Mouse (Mus musculus) heart, embryonic 14.5 days (tissue): ENCODE measurements around the gene Pcbp1. TPM values are rescaled to one million over a fixed set of nuclear protein-coding genes. Genes with fewer than 3 reads are reported as not detected.
A peak's percentile ranks its signal among the peaks of the same experiment; 100 is the strongest.

ENCODE experiments used
- ATAC-seq: fragments of 200-750 bp; cut with Nextera tagmentation; 2 replicates; pipeline ENCODE4 v1.8.0; 2017; ENCODE audit warnings: low read depth, moderate TSS enrichment; ENCODE audit not compliant: insufficient number of reproducible peaks, insufficient read depth, low FRiP score
- H3K27ac ChIP-seq, 2 experiments: fragments of 200-500 bp in 1 of 2; fragments of 300-500 bp in 1 of 2; sonication (generic) in 1 of 2; replicated peaks in 1 of 2; 2 replicates each; pipeline ENCODE4 v1.5.1; 2012 to 2014; ENCODE audit warnings: low read depth in 2 of 2, low read length in 2 of 2, control low read depth in 1 of 2, mild to moderate bottlenecking in 1 of 2, mixed read lengths in 1 of 2; ENCODE audit not compliant: control insufficient read depth in 1 of 2, insufficient read depth in 1 of 2
- H3K27me3 ChIP-seq: fragments of 300-500 bp; sonication (generic); 2 replicates; pipeline ENCODE4 v1.6.1; 2014; ENCODE audit warnings: mild to moderate bottlenecking, low read length, control low read depth; ENCODE audit not compliant: control insufficient read depth, insufficient read depth
- H3K36me3 ChIP-seq: fragments of 300-500 bp; sonication (generic); 2 replicates; pipeline ENCODE4 v1.6.1; 2014; ENCODE audit warnings: mild to moderate bottlenecking, control low read depth, low read length, mixed read lengths; ENCODE audit not compliant: control insufficient read depth, insufficient read depth
- H3K4me1 ChIP-seq, 2 experiments: fragments of 200-500 bp in 1 of 2; fragments of 300-500 bp in 1 of 2; sonication (generic) in 1 of 2; 2 replicates each; pipeline ENCODE4 v1.6.1; 2012 to 2014; ENCODE audit warnings: low read length in 2 of 2, control low read depth in 1 of 2, mixed read lengths in 1 of 2; ENCODE audit not compliant: control insufficient read depth in 2 of 2, insufficient read depth in 2 of 2
- H3K4me2 ChIP-seq: fragments of 300-500 bp; sonication (generic); 2 replicates; pipeline ENCODE4 v1.6.1; 2014; ENCODE audit warnings: mild to moderate bottlenecking, low read length
- H3K4me3 ChIP-seq, 2 experiments: fragments of 200-500 bp in 1 of 2; fragments of 300-500 bp in 1 of 2; sonication (generic) in 1 of 2; 2 replicates each; pipeline ENCODE4 v1.5.1; 2012 to 2014; ENCODE audit warnings: low read length in 2 of 2, mild to moderate bottlenecking in 2 of 2, control low read depth in 1 of 2, low read depth in 1 of 2, moderate library complexity in 1 of 2; ENCODE audit not compliant: control insufficient read depth in 1 of 2, insufficient read depth in 1 of 2
- H3K9ac ChIP-seq: fragments of 300-500 bp; sonication (generic); 2 replicates; pipeline ENCODE4 v1.6.1; 2014; ENCODE audit warnings: mild to moderate bottlenecking, low read length
- H3K9me3 ChIP-seq: fragments of 300-500 bp; sonication (generic); 2 replicates; pipeline ENCODE4 v1.6.1; 2016; ENCODE audit warnings: low read length, control low read depth; ENCODE audit not compliant: control insufficient read depth
- WGBS: fragments of 180-500 bp; shearing (Covaris S2); extraction: QIAGEN DNeasy Blood & Tissue Kit; methylation state at CpG from one replicate; pipeline ENCODE4 v1.1.7; 2014; 5-methylcytosine and 5-hydroxymethylcytosine counted together
- polyA plus RNA-seq: library from polyadenylated mRNA; unstranded; fragments of >200 nt; fragmentation: Nextera tagmentation; extraction: Ambion mirVana; gene quantifications from 2 replicates; pipeline ENCODE4 v1.2.1, GENCODE M21; 2014

Pcbp1 gene
- polyA plus RNA-seq, 1 experiment from 2014 or later, result 312 TPM

DNA sequence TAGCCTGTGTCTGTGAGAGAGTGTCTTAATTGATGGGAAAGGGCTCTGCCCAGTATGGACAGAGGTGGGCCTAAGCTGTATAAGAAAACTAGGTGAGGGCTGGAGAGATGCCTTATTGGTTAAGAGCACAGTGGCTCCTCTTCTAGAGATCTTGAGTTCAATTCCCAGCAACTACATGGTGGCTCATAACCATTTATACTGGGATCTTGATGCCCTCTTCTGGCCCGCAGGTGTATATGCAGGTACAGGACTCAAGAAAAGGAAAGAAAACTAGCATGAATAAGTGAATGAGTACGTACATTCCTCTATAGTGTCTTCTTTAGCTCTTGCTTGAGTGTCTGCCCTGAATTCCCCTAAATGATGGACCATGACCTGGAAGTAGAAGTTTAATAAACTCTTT is 15.5 kb upstream of the Pcbp1 start:
- Histone ChIP-seq H3K4me2 (no peak overlapping the region), H3K9ac (no peak overlapping the region), H3K36me3 (peaks cover 50% of the 10 kb centered on the region), H3K9me3 (peaks cover 4% of the 10 kb centered on the region; the same call in 1 of the 2 replicates), H3K4me3 (no peak overlapping the region), H3K4me1 (no peaks in the 10 kb centered on the region), H3K27me3 (no peaks in the 10 kb centered on the region), H3K27ac (no peak overlapping the region)
- ATAC-seq, result no peak
- 83% methylated on average over 2 of the region's 2 CpGs for WGBS

DNA sequence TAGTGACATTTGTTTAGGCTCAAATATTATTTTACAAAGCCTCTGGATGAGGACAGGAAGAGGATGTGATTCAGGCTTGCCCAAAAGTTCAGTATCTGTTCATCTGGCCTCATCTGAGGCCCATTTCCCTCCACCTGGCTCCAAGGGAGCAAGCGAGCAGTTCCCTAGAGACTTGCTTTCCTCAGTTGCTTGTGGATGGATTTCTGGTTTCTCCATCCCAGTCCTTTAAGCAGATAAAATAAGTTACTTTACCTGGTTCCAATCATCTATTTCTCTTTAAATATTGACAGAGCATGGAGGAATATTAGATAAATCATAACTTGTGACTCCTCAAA is 2.3 kb upstream of the Pcbp1 start:
- Histone ChIP-seq H3K9me3 (no peaks in the 10 kb centered on the region), H3K27me3 (no peaks in the 10 kb centered on the region), H3K4me1 (peaks cover 3 to 12% of the 10 kb centered on the region in 2 experiments; a peak in 3 of 4 replicates), H3K36me3 (peaks cover 43% of the 10 kb centered on the region), H3K4me2 (no peak overlapping the region), H3K9ac (no peak overlapping the region), H3K4me3 (no peak overlapping the region), H3K27ac (no peak overlapping the region)
- WGBS, result 70% methylated on average over 1 of the region's 1 CpGs
- ATAC-seq, result no peak

DNA sequence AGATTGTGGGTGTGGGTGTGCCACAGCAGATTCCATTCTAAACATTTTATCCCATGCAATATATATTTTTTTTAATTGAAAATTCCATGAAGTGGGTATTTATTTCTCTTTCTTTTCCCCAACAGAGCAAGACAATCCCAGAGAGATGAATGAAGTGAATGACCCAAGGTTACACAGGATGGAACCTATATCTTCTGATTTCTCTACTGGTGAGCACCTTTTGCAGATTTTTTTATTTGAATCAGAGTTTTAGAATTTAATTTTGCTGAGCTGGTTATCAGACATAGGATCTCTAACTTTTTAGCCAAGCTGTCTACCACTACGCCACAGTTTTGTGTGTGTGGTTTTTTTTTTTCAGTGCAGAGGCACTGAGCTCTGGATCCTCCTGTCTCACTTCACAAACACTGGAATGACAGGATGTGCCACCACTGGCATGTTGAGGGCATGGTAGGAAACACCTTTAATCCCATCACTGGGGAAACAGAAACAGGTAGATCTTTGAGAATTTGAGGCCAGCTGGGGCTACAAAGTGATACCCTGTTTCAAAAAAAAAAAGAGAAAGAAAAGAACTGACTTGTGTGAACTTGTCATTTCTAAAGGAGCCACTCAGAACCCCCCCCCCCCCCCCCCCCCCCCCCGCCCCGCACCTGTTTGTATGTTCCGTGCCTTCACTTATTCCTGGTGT is 1.8 kb upstream of the Pcbp1 start:
- peaks cover 45% of the 10 kb centered on the region for H3K36me3 ChIP-seq
- 47% methylated on average over 2 of the region's 4 CpGs for WGBS
- H3K4me2 ChIP-seq, result peak overlapping the region; percentile 93
- peak overlapping the region; percentile 99; the same call in 1 of the 2 replicates for H3K9ac ChIP-seq
- H3K27ac ChIP-seq, result peak overlapping the region; percentile 99 to 100
- H3K4me1 ChIP-seq, result peaks cover 3 to 17% of the 10 kb centered on the region in 2 experiments; a peak in 3 of 4 replicates
- ATAC-seq, result no peak
- no peaks in the 10 kb centered on the region for H3K9me3 ChIP-seq
- H3K27me3 ChIP-seq, result no peaks in the 10 kb centered on the region
- H3K4me3 ChIP-seq, result peak overlapping the region in 1 of 2 experiments; percentile 95; a peak in 2 of 4 replicates

DNA sequence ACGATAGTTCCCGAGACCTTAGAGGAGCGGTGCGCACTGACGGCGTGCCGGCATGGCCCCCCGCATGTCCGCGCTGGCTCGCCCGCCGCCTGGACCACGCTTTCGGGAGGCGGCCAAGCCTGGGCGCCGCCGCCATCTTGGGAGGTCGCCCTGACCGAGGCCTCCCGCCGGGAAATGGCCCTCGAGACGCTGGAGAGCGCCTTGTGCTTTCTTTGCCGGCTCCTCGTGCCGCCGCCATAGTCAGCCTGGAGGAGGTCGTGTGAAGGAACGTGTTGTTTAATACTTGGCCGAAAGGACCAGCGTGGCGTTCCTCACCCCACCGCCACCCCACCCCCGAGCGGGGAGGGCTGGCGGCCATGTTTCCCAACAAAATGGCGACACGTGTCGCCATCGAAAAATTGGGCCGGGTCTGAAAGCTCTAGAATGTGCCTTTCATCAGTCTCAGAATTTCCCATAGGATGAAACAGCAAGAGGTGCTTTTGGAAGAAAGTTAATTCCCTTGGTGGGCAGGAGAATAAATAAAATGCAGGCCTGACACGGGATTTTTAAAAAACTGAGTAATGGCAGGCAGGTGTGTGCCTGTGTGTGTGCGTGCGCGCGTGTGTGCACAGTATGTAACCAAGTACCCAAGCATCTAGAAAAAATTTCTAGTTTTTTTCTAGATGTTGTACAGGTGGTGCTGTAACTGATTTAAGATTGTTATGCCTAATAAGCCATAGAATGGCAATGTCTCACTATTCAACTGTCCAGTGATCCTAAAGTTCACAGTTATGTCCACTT is 1.0 kb upstream of the Pcbp1 start:
- Histone ChIP-seq H3K27ac (peak overlapping the region; percentile 99 to 100), H3K36me3 (peaks cover 45% of the 10 kb centered on the region), H3K4me3 (peak overlapping the region; percentile 72 to 95), H3K9ac (peak overlapping the region; percentile 99), H3K4me2 (peak overlapping the region; percentile 93), H3K27me3 (no peaks in the 10 kb centered on the region), H3K9me3 (no peaks in the 10 kb centered on the region), H3K4me1 (peaks cover 5 to 25% of the 10 kb centered on the region in 2 experiments; a peak in 3 of 4 replicates)
- WGBS, result 5% methylated on average over 49 of the region's 49 CpGs
- ATAC-seq, result peak; percentile 66

DNA sequence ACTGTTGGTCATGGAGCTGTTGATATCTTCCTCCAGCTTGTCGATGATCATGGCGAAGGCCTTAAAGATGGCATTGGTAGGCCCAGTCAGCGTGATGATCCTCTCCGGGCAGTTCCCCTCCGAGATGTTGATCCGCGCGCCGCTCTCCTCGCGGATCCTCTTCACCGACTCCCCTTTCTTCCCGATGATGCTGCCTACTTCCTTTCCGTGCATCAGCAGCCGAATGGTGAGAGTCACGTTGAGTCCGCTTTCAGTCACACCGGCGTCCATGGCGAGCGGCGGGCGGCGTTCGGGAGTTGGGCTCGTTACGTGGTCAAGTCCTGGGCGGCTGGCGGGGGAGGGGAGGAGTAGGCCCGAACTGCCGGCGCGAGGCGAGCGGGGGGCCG is 482 bp downstream of the Pcbp1 start:
- peak overlapping the region; percentile 99 for H3K9ac ChIP-seq
- peak; percentile 40 for ATAC-seq
- H3K36me3 ChIP-seq, result peaks cover 45% of the 10 kb centered on the region
- no peaks in the 10 kb centered on the region for H3K27me3 ChIP-seq
- H3K27ac ChIP-seq, result peak overlapping the region; percentile 97 to 99
- no peaks in the 10 kb centered on the region for H3K9me3 ChIP-seq
- H3K4me3 ChIP-seq, result peak overlapping the region; percentile 72 to 95
- peaks cover 5 to 25% of the 10 kb centered on the region in 2 experiments; a peak in 3 of 4 replicates for H3K4me1 ChIP-seq
- peak overlapping the region; percentile 93 for H3K4me2 ChIP-seq
- WGBS, result 0% methylated on average over 35 of the region's 36 CpGs

DNA sequence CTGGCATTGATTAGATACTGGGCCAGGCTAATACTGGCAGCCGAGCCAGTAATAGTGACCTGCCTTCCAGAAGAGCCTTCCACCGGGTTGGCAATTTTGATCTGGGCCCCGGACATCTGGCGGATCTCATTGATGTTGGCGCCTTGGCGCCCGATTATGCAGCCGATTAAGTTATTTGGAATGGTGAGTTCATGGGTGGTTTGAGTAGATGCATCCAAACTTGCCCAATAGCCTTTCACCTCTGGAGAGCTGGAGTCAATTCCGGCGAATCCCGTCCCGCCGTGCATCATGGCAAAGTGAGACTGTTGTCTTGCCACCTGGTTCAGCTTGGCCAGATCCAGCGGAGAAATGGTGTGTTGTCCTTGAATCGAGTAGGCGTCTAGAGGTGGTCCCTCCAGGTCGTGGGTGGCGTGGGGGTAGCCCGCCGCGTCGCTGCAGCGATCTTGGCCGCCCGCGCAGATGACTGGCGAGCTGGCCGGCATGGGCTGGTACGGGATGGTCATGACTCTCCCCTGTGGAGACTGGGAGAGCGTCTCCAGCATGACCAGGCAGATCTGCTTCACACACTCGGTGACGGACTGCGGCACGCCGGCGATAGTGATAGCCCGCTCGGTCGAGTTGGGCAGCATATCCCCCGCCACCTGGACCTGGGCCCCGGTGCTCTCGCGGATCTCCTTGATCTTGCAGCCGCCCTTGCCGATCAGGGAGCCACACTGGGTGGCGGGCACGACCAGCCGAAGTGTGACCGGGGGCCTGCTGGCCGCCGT is 1.1 kb downstream of the Pcbp1 start:
- H3K9ac ChIP-seq, result peak overlapping the region; percentile 99
- peaks cover 5 to 25% of the 10 kb centered on the region in 2 experiments; a peak in 3 of 4 replicates for H3K4me1 ChIP-seq
- H3K27ac ChIP-seq, result peak overlapping the region; percentile 97 to 99
- no peaks in the 10 kb centered on the region for H3K27me3 ChIP-seq
- peaks cover 39% of the 10 kb centered on the region for H3K36me3 ChIP-seq
- H3K9me3 ChIP-seq, result no peaks in the 10 kb centered on the region
- WGBS, result under 1% methylated on average over 51 of the region's 51 CpGs
- peak overlapping the region; percentile 93 for H3K4me2 ChIP-seq
- peak; percentile 13; the same call in 1 of the 2 replicates for ATAC-seq
- H3K4me3 ChIP-seq, result peak overlapping the region; percentile 72 to 95

DNA sequence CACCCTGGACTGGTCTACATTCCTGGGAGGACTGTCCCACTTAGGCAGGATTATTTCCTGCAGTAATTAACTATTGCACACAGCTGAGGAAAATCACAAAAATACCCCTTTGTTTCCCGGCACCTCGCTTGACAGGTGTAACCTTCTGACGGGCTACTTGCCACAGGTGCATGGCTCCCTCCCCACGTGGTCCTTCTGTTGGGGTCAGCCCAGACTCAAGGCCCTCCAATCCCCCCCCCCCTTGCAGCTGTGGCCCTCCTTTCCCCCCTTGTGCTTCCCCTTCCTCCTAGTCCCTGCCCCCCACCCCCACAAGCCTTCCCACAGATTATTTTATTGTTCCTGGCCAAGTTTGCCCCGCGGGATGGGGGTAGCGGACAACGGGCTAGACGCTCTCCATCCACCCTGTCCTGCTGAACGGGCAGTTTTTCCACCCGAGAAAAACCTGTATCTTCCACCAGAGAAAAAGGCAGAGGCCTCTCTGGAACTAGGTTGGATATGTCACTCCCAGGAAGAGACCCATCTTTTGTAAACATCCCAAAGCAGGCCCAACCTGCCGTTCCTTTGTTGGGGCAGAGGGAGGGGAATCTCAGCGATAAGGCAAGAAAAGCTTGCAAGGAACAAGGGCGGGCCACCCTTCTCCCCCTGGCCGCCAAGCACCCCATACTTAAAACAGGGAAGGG is 2.2 kb downstream of the Pcbp1 start:
- peaks cover 5 to 25% of the 10 kb centered on the region in 2 experiments; a peak in 3 of 4 replicates for H3K4me1 ChIP-seq
- peak overlapping the region; percentile 67 to 95 for H3K4me3 ChIP-seq
- no peaks in the 10 kb centered on the region for H3K27me3 ChIP-seq
- no peak for ATAC-seq
- peak overlapping the region; percentile 99 for H3K9ac ChIP-seq
- WGBS, result 2% methylated on average over 15 of the region's 15 CpGs
- peak overlapping the region; percentile 93 for H3K4me2 ChIP-seq
- peak overlapping the region; percentile 77 to 99 for H3K27ac ChIP-seq
- H3K9me3 ChIP-seq, result no peaks in the 10 kb centered on the region
- H3K36me3 ChIP-seq, result peaks cover 35% of the 10 kb centered on the region
